8 mouse cellular contexts compared by ENCODE assay signal in the genomic region with DNA sequence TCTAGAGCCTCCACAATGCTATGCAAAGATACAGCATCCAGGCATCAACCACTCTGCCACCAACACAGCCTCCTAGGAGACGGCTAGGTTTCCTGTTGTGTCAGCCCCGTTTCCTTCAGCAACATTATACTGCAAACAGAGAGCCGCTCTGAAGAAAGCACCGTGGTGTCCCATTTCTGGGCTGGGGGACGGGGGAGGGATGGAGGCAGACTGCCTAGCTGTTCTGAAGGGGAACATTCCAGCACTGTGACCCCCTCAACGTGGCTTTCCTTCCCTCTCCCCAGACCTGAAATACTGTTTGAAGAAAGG.
DNase-seq lines count a peak whose midpoint lies in the region; ATAC-seq and TF ChIP-seq lines count a peak whose summit lies in the region.

No protein-coding gene starts in this region.

- no peak for TF ChIP-seq EP300 in heart, postnatal 0 days (IDR thresholded peaks at IDR 0.05; ENCODE audit: low read depth)

- peak overlapping the region; percentile 61; the same call in 1 of the 2 replicates for H3K27ac ChIP-seq in spleen, adult 2 months (ENCODE audit: insufficient read depth, low read length)
- peak overlapping the region; percentile 80 for H3K27ac ChIP-seq in heart, postnatal 0 days (ENCODE audit: low read depth)

- no peaks in the 10 kb centered on the region for H3K9me3 ChIP-seq in heart, postnatal 0 days (replicated peaks; ENCODE audit: control insufficient read depth, low read length)

- 26% methylated on average over 6 of the region's 6 CpGs for WGBS in spleen, adult 2 months
- WGBS in heart, postnatal 0 days: 36% methylated on average over 6 of the region's 6 CpGs

- ATAC-seq in heart, postnatal 0 days (ENCODE audit: insufficient read depth, low read depth): peak; percentile 10; the same call in 1 of the 2 replicates

- no peak for DNase-seq in spleen, adult 2 months (ENCODE audit: low read depth in 1 of 2, low spot score in 2 of 2)
- DNase-seq in spleen, postnatal 14 days (ENCODE audit: low spot score in 2 of 2): no peak
- DNase-seq in heart, postnatal 0 days (ENCODE audit: low spot score): no peak
- DNase-seq in liver (peak; percentile 22), adipocyte (ENCODE audit: low spot score) (no peak)
- DNase-seq in thymus, postnatal 25 days: peak; percentile 55
- no peak for DNase-seq in left cerebral cortex, adult 11 months (ENCODE audit: low spot score)
- no peak for DNase-seq in right cerebral cortex, postnatal 4 days

- H3K9ac ChIP-seq in heart, postnatal 0 days (replicated peaks; ENCODE audit: low read depth, low read length): no peak overlapping the region; the same call in 1 of the 2 replicates

- no peak for TF ChIP-seq POLR2A in spleen, adult 2 months (IDR thresholded peaks at IDR 0.05; ENCODE audit: low read depth, low read length)

- TF ChIP-seq CTCF in spleen, adult 2 months (IDR thresholded peaks at IDR 0.05; ENCODE audit: extremely low read depth, insufficient read depth, insufficient read length, insufficient replicate concordance): no peak
- TF ChIP-seq CTCF in heart, postnatal 0 days (IDR thresholded peaks at IDR 0.05; ENCODE audit: low read depth): no peak

- no peak overlapping the region for H3K4me3 ChIP-seq in spleen, adult 2 months (ENCODE audit: extremely low read depth, insufficient read depth, insufficient read length)
- H3K4me3 ChIP-seq in heart, postnatal 0 days (ENCODE audit: low read depth, low read length): no peak overlapping the region

- peaks cover 9% of the 10 kb centered on the region; the same call in 1 of the 2 replicates for H3K4me1 ChIP-seq in spleen, adult 2 months (ENCODE audit: control insufficient read depth, insufficient read depth, insufficient read length)
- H3K4me1 ChIP-seq in heart, postnatal 0 days (ENCODE audit: control insufficient read depth, insufficient read depth): peaks cover 28% of the 10 kb centered on the region

- no peak overlapping the region for H3K4me2 ChIP-seq in heart, postnatal 0 days (ENCODE audit: low read depth, low read length)

- no peaks in the 10 kb centered on the region for H3K36me3 ChIP-seq in spleen, adult 2 months (ENCODE audit: control insufficient read depth, insufficient read depth, low read length)
- H3K36me3 ChIP-seq in heart, postnatal 0 days (replicated peaks; ENCODE audit: control insufficient read depth, insufficient read depth, low read length): peaks cover 7% of the 10 kb centered on the region; the same call in 1 of the 2 replicates

- H3K27me3 ChIP-seq in spleen, adult 2 months (ENCODE audit: control insufficient read depth, insufficient read depth, low read length): no peaks in the 10 kb centered on the region
- H3K27me3 ChIP-seq in heart, postnatal 0 days (ENCODE audit: control insufficient read depth, insufficient read depth, low read length): no peaks in the 10 kb centered on the region

Comparison
In these comparisons a context has a peak if more than half of its experiments do, and no peak if none do; other contexts are left out.
1. DNase-seq: peak in liver (single experiment) and thymus, postnatal 25 days (single experiment); none in spleen, adult 2 months (0 of 2), spleen, postnatal 14 days (0 of 2), heart, postnatal 0 days (single experiment), left cerebral cortex, adult 11 months (single experiment), adipocyte (single experiment) and right cerebral cortex, postnatal 4 days (single experiment).